Mouse (Mus musculus): ENCODE results near the gene Fbxl18.

GRCm38 (mm10) chr5:142879318-142880175, 15.7 kb downstream of the Fbxl18 start:
- TF ChIP-seq CTCF (IDR thresholded peaks at IDR 0.05), result peak; percentile 87
- TF ChIP-seq POLR2A (IDR thresholded peaks at IDR 0.05; ENCODE audit: insufficient read depth, low read depth, low read length), result no peak
